Mouse (Mus musculus) gonadal fat pad, adult 2 months (tissue): ENCODE results near the gene Mmp11. TPM values are rescaled to one million over a fixed set of nuclear protein-coding genes. Genes with fewer than 3 reads are reported as not detected.

Source experiments
- DNase-seq: peaks from one replicate; pipeline ENCODE4 v3.0.0-alpha.2; 2012; ENCODE audit warnings: low read depth
- polyA plus RNA-seq: library from polyadenylated mRNA; depleted of rRNA; stranded (reverse); fragments of >200 nt; gene quantifications from 2 replicates; pipeline ENCODE4 v1.2.3, GENCODE M21; 2012

Mmp11 gene
- polyA plus RNA-seq, 1 experiment, result 16.6 TPM

DNA sequence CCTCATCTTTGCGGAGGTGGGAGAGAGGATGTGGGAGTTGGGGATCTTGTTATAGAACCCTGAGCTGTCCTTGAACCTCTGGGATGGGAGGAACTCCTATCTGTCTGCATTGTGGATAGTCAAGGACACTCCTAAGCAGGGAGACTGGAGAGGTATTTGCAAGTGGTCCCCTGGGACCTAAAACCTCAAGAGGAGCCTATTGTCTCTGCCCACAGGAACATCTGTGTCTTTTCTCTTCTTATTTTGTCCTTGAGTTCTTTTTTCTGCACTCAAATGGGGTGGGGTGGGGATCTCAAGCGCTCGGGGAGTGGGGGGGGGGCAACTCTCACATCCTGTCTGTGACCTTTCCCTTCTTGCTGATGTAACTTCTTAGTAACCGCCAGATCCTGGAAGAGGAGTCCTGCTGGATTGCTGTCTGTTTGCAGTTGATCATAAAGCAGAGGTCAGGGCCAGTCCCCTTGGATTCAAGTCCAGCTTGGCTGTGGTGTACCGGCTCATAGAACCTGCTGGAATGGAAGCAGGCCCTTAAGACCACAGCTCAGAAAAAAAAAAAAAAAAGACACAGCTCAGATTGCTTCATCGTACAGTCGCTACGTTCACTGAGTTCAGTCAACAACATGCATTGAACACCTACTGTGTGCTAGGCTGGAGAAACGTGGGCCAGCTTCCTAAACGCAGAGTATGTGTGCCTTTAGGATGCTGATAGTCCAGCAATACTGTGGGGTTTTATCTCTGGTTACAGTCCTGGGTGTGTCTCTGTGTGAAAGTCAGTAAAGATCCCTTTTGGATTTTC is 1.8 kb upstream of the Mmp11 start:
- DNase-seq, result no peak

GRCm38 (mm10) chr10:75936909-75937667 is 792 bp upstream of the Mmp11 start:
- DNase-seq, result no peak

GRCm38 (mm10) chr10:75934991-75935390 is 1.3 kb downstream of the Mmp11 start:
- DNase-seq, result no peak

DNA sequence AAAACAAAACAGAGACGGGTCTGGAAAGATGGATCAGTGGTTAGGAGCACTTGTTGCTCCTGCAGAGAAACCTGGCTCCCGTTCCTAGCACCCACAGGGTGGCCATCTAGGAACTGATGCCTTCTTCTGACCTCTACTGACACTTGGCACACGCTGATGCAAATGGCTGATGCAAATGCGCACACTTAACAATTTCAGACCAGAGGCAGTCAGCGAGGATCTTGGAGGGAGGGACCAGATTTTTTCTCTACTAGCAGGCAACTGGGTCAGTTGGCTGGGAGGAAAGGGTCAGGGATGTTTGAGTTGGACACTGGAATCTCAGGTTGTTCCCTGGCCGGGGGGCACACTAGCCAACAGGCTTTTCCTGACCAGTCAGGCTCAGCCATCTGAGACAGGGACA is 3.4 kb downstream of the Mmp11 start, which contains the start of gene Chchd10:
TSS of gene Chchd10 (plus strand) at position 240 of the 400 bp plus-strand sequence.
- DNase-seq, result no peak

GRCm38 (mm10) chr10:75932081-75932678 is 4.1 kb downstream of the Mmp11 start:
- DNase-seq, result no peak

DNA sequence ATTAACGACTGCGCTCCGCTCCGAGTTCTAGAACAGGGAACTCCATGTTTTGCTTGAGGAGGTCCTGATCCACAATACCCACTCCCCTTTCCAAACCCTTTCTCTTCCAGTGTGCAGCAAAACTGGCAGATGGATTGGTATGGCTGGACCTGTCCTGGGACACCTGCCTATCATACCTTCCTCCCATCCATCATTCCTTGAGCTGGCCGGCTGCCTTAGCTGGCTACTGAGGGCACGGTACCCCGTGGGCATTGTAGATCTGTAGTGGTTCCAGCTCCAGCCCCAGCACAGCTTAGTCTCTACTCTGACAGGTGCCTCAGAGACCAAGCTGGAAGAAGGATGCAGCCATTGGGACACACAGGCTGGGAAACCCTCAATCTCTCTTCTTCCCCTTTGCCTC is 5.0 kb downstream of the Mmp11 start:
- DNase-seq, result no peak

- no peak for DNase-seq
These were observed 6.0 kb downstream of the Mmp11 start for GRCm38 (mm10) chr10:75930304-75930703.

DNA sequence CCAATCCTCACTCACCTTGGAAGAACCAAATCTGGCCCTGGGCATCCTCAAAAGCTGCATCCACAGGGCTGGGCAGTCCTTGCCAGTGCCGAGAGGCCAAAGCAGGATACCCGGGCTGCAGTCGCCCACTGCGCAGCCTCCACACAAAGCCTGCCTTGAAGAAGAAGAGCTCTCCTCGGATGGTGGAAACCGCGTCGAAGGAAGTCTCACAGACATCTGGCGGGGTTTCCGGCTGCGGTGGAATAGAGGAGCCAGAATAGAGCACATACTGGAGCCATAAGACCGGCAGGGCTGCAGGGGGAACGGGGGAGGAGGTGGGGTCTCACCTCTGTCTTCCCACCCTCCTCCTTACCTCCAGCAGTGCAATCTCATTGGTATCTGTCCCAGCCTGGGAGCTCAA is 9.9 kb downstream of the Mmp11 start:
- no peak for DNase-seq

DNA sequence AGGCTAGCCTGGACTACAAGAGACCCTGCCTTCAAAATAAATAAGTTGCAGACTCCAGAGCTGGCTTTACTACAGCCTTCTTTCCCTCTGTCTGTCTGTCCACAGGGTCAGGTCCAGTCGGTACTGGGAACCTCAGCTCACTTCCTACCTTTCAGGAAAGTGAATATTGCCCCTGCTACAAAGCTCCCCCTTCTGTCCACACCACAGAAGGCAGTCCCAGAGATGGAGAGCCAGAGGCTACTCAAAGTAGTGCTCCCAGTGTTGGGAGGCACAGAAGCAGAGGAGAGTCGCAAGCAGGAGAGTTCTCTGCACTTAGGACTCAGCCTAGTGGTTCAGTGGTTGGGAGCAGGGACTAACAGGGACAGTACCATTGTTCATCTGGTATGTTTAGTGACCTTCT is 12.0 kb downstream of the Mmp11 start:
- DNase-seq, result no peak

GRCm38 (mm10) chr10:75921726-75922560 is 14.4 kb downstream of the Mmp11 start:
- DNase-seq, result no peak

DNA sequence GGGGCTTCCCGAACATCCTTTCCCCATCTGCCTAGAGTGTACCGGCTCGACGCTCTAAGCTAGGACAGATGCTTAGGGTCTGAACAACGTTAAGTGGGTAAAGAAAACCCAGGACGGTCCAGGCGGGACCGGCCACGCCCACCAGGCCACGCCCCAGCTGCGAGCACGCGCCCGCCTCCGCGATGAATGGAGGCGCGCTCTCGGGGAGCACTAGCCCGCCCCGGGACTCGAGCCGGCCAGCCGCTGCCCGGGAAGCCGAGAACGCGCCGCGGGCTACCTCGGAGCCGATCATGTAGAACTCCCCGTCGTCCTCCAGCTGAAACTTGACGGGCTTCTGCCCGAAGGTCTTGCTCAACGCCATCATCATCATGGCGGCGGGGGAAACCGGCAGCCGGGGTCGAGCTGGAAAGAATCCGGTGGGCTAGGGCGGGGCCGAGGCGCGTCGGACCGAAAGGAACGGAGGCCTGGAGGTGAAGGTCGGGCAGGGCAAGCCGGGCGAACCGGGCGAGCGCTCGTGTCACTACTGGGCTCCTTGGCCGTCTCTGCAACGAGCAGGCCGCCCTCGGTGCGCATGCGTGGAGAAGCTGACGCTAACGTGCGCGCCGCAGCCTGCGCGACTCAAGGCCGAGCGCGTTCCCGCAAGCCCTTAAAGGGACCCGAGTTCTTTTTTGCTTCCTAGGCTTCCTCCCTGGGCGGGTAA is 15.1 kb downstream of the Mmp11 start, which contains the start of gene Smarcb1:
TSS of gene Smarcb1 (minus strand) at position 592 of the 700 bp plus-strand sequence.
- no peak for DNase-seq

GRCm38 (mm10) chr10:75919026-75919425 is 17.3 kb downstream of the Mmp11 start:
- DNase-seq, result no peak

DNA sequence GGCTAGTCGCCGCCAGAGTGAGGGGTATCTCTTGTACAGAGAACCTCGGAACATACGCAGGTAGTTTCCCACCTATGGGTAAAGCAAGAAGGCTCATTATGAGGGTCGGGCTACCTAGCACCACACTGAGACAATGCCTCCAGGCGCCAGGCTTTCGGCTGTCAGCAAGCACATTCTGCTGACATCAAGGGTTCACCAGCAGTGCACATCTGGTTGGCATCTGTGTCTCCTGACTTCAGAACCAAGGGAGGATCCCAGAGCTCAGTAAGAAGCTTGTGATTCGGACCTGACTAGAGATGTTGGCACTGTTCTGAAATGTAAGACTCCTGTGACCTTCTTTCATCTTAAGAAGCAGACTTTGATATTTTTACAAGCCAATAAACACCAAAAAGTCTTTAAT is 19.5 kb downstream of the Mmp11 start:
- no peak for DNase-seq

GRCm38 (mm10) chr10:75915557-75915956 is 20.7 kb downstream of the Mmp11 start:
- no peak for DNase-seq

- DNase-seq, result no peak
These were observed 23.2 kb downstream of the Mmp11 start for GRCm38 (mm10) chr10:75913013-75913589.

DNA sequence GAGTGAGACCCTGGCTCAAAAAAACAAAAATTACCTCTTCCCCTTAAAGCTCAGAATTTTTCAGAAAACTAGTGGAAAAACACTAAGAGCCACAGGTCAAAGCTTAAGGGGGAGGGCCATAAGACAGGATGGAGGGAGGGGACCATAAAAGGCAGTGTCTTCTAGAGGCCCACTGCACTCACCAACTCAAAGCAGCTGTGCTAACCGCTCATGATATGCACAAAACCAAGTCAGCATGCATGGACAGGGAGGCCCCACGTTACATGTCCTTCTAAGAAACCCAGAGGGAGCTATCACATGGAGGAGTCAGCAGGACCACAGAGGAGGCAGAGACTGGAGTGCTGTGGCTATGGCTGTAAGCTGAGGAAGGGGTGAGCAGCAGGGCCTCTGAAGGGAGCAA is 25.6 kb downstream of the Mmp11 start:
- DNase-seq, result no peak

- no peak for DNase-seq
These were observed 29.4 kb downstream of the Mmp11 start for GRCm38 (mm10) chr10:75906882-75907281.

- DNase-seq, result no peak
These were observed 31.9 kb downstream of the Mmp11 start for GRCm38 (mm10) chr10:75904391-75904790.

DNA sequence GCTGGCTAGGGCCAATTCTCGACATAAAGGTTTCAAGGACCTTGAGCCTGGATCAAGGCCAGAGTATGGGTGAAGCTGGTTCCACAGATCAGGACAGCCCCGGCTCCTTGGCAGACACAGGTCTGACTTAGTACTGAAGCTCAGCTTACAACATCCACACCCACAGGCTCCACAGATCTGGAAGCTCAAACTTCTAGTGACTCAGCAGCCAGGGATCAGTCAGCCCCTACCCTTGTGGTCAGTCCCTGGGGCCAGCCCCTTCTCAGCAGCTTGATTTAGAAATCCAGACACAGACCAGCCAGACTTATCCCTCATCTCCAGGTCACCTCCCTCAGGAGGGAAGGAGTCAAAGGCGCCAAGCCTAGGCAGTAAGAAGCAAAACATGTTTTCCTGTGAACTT is 37.5 kb downstream of the Mmp11 start:
- DNase-seq, result no peak

- no peak for DNase-seq
These were observed 38.2 kb downstream of the Mmp11 start for GRCm38 (mm10) chr10:75898039-75898564.
